Mouse (Mus musculus) ES-CJ7 (cell line): ENCODE measurements at regions not wholly inside any gene's neighbourhood (a gene's known extent, or its start where the extent isn't known, plus 50 kb on each side); places are given as distances from the start of the nearest gene placed in this dataset.

Experiments
- DNase-seq: peaks from one replicate; pipeline ENCODE4 v3.0.0; 2011; ENCODE audit warnings: low read depth, low spot score

- DNase-seq, result no peak
These were observed 941.7 kb downstream of the Gsdmc2 start for GRCm38 (mm10) chr15:62903047-62903822.

GRCm38 (mm10) chr15:62901955-62902354, 943.0 kb downstream of the Gsdmc2 start:
- no peak for DNase-seq

GRCm38 (mm10) chr15:62889798-62890197, 955.2 kb downstream of the Gsdmc2 start:
- DNase-seq, result no peak

- no peak for DNase-seq
These were observed 959.6 kb downstream of the Gsdmc2 start for GRCm38 (mm10) chr15:62885331-62885730.

- DNase-seq, result no peak
These were observed 973.8 kb downstream of the Gsdmc2 start for GRCm38 (mm10) chr15:62871082-62871766.

GRCm38 (mm10) chr15:62862574-62862973, 982.4 kb downstream of the Gsdmc2 start:
- DNase-seq, result no peak

GRCm38 (mm10) chr15:62861422-62861821, 983.6 kb downstream of the Gsdmc2 start:
- no peak for DNase-seq

GRCm38 (mm10) chr15:62849326-62849725, 995.7 kb downstream of the Gsdmc2 start:
- DNase-seq, result no peak

- DNase-seq, result no peak
These were observed 999.1 kb downstream of the Gsdmc2 start for GRCm38 (mm10) chr15:62845884-62846283.

- DNase-seq, result no peak
These were observed 1019.4 kb downstream of the Gsdmc2 start for GRCm38 (mm10) chr15:62825586-62825985.

- no peak for DNase-seq
These were observed 1021.0 kb downstream of the Gsdmc2 start for GRCm38 (mm10) chr15:62823861-62824518.

- DNase-seq, result no peak
These were observed 1022.7 kb downstream of the Gsdmc2 start for GRCm38 (mm10) chr15:62822305-62822704.

GRCm38 (mm10) chr15:62813093-62813492, 1031.9 kb downstream of the Gsdmc2 start:
- peak; percentile 27 for DNase-seq

GRCm38 (mm10) chr15:62812026-62812425, 1033.0 kb downstream of the Gsdmc2 start:
- DNase-seq, result no peak

- no peak for DNase-seq
These were observed 1035.7 kb downstream of the Gsdmc2 start for GRCm38 (mm10) chr15:62809320-62809719.

GRCm38 (mm10) chr15:62808087-62808808, 1036.7 kb downstream of the Gsdmc2 start:
- DNase-seq, result no peak

- DNase-seq, result no peak
These were observed 1037.6 kb downstream of the Gsdmc2 start for GRCm38 (mm10) chr15:62807364-62807763.

GRCm38 (mm10) chr15:62802770-62803169, 1042.2 kb downstream of the Gsdmc2 start:
- DNase-seq, result peak; percentile 4

GRCm38 (mm10) chr15:62798731-62799130, 1046.2 kb downstream of the Gsdmc2 start:
- DNase-seq, result no peak

GRCm38 (mm10) chr15:62793569-62793968, 1051.4 kb downstream of the Gsdmc2 start:
- DNase-seq, result no peak

- DNase-seq, result no peak
These were observed 1052.9 kb downstream of the Gsdmc2 start for GRCm38 (mm10) chr15:62792084-62792483.

GRCm38 (mm10) chr15:62787753-62788152, 1057.2 kb downstream of the Gsdmc2 start:
- DNase-seq, result no peak
